Mouse (Mus musculus) kidney, adult 2 months (tissue): ENCODE measurements around the gene Id1.

Experiments used
- CTCF ChIP-seq: fragments of 200-500 bp; conservative IDR thresholded peaks from 2 replicates; pipeline ENCODE4 v1.5.1; 2011; ENCODE audit warnings: low read depth, mild to moderate bottlenecking, control low read depth, low read length, moderate library complexity, mixed read lengths; ENCODE audit not compliant: insufficient read depth, insufficient read length
- POLR2A ChIP-seq: fragments of 200-500 bp; IDR thresholded peaks from one replicate; pipeline ENCODE4 v1.6.1; 2011; ENCODE audit warnings: low read depth, low read length, control low read depth

GRCm38 (mm10) chr2:152716241-152716772 lies 19.7 kb upstream of the Id1 start:
- TF ChIP-seq POLR2A = no peak
- no peak for TF ChIP-seq CTCF
